Mouse (Mus musculus): Measurements from ENCODE around the gene Csde1. TPM values are rescaled to one million over a fixed set of nuclear protein-coding genes. Genes with fewer than 3 reads are reported as not detected.
A peak's percentile ranks its signal among the peaks of the same experiment; 100 is the strongest.

Csde1 gene
- polyA plus RNA-seq, 1 experiment = 42.5 TPM

GRCm38 (mm10) chr3:103100735-103101134 lies 80.5 kb downstream of the Csde1 start:
- Histone ChIP-seq H3K27ac (ENCODE audit: insufficient read depth, low read depth, low read length) (no peak overlapping the region), H3K4me3 (ENCODE audit: insufficient read depth, low read depth, low read length) (no peak overlapping the region), H3K4me1 (ENCODE audit: control insufficient read depth, insufficient read depth, low read length) (no peaks in the 10 kb centered on the region), H3K27me3 (replicated peaks; ENCODE audit: control insufficient read depth, insufficient read depth, low read length) (no peaks in the 10 kb centered on the region), H3K36me3 (ENCODE audit: control insufficient read depth, insufficient read depth, low read length) (no peaks in the 10 kb centered on the region)
- WGBS = 57% methylated on average over 2 of the region's 2 CpGs
- DNase-seq = no peak
- TF ChIP-seq POLR2A (IDR thresholded peaks at IDR 0.05; ENCODE audit: low read depth, low read length) (no peak), CTCF (conservative IDR thresholded peaks at IDR 0.05; ENCODE audit: insufficient read depth, insufficient read length, low read depth, low read length) (no peak)

- no peaks in the 10 kb centered on the region for H3K36me3 ChIP-seq (ENCODE audit: control insufficient read depth, insufficient read depth, low read length)
- no peaks in the 10 kb centered on the region for H3K27me3 ChIP-seq (replicated peaks; ENCODE audit: control insufficient read depth, insufficient read depth, low read length)
- H3K27ac ChIP-seq (ENCODE audit: insufficient read depth, low read depth, low read length) = no peak overlapping the region
- 49% methylated on average over 5 of the region's 5 CpGs for WGBS
- H3K4me3 ChIP-seq (ENCODE audit: insufficient read depth, low read depth, low read length) = no peak overlapping the region
- TF ChIP-seq CTCF (conservative IDR thresholded peaks at IDR 0.05; ENCODE audit: insufficient read depth, insufficient read length, low read depth, low read length) (no peak), POLR2A (IDR thresholded peaks at IDR 0.05; ENCODE audit: low read depth, low read length) (no peak)
- no peak for DNase-seq
- H3K4me1 ChIP-seq (ENCODE audit: control insufficient read depth, insufficient read depth, low read length) = no peaks in the 10 kb centered on the region
Measured at GRCm38 (mm10) chr3:103101194-103101593, 81.0 kb downstream of the Csde1 start.

DNA sequence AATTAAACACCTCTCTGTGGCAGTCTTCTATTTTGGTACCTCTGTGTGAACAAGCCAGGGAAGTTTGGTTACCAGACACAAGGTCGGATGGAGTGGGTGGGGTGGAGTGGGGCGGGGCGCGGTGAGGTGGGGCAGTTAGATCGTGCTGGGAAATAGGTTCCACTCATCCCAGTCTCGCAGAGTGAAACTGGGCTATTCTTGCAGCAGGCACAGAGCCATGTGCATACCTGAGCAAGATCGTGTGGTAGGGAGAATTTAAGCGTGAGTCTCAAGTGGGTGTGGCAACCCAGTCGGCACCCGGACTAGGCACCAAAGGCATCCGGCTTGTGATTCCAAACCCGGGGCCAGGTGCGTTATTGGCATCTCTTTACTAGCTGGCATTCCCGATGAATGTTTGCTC lies 81.7 kb downstream of the Csde1 start:
- H3K27ac ChIP-seq (ENCODE audit: insufficient read depth, low read depth, low read length) = no peak overlapping the region
- H3K4me1 ChIP-seq (ENCODE audit: control insufficient read depth, insufficient read depth, low read length) = no peaks in the 10 kb centered on the region
- no peak for DNase-seq
- H3K36me3 ChIP-seq (ENCODE audit: control insufficient read depth, insufficient read depth, low read length) = no peaks in the 10 kb centered on the region
- H3K27me3 ChIP-seq (replicated peaks; ENCODE audit: control insufficient read depth, insufficient read depth, low read length) = no peaks in the 10 kb centered on the region
- WGBS = under 1% methylated on average over 14 of the region's 14 CpGs
- TF ChIP-seq CTCF (conservative IDR thresholded peaks at IDR 0.05; ENCODE audit: insufficient read depth, insufficient read length, low read depth, low read length) = no peak
- no peak for TF ChIP-seq POLR2A (IDR thresholded peaks at IDR 0.05; ENCODE audit: low read depth, low read length)
- H3K4me3 ChIP-seq (ENCODE audit: insufficient read depth, low read depth, low read length) = peak overlapping the region; percentile 81

- H3K27me3 ChIP-seq (replicated peaks; ENCODE audit: control insufficient read depth, insufficient read depth, low read length) = no peaks in the 10 kb centered on the region
- H3K36me3 ChIP-seq (ENCODE audit: control insufficient read depth, insufficient read depth, low read length) = no peaks in the 10 kb centered on the region
- WGBS = 1% methylated on average over 72 of the region's 72 CpGs
- TF ChIP-seq CTCF (conservative IDR thresholded peaks at IDR 0.05; ENCODE audit: insufficient read depth, insufficient read length, low read depth, low read length) (0 out of 2 replicates have a peak, but pooled peaks have one; percentile 2), POLR2A (IDR thresholded peaks at IDR 0.05; ENCODE audit: low read depth, low read length) (no peak)
- peak; percentile 95 for DNase-seq
- H3K4me3 ChIP-seq (ENCODE audit: insufficient read depth, low read depth, low read length) = peak within 1 kb of the TSS; percentile 81
- no peaks in the 10 kb centered on the region for H3K4me1 ChIP-seq (ENCODE audit: control insufficient read depth, insufficient read depth, low read length)
- H3K27ac ChIP-seq (ENCODE audit: insufficient read depth, low read depth, low read length) = no peak within 1 kb of the TSS
Measured at GRCm38 (mm10) chr3:103102454-103103390, 82.5 kb downstream of the Csde1 start, which contains the start of gene Dennd2c. Dennd2c (plus strand) TSS chr3:103102604.

Other genes with a start within 250 kb of the Csde1 start
- gene Tshb, start 237.7 kb upstream of the Csde1 start, polyA plus RNA-seq (2012; rRNA removed) = not detected in 2 replicates
- gene Sycp1, start 84.3 kb upstream of the Csde1 start, polyA plus RNA-seq (2012; rRNA removed) = not detected in 2 replicates
- gene Nr1h5, start 56.3 kb upstream of the Csde1 start, polyA plus RNA-seq (2012; rRNA removed) = 0.03 TPM in 1 of 2 replicates, not detected in the other
- gene Sike1, start 24.7 kb upstream of the Csde1 start, polyA plus RNA-seq (2012; rRNA removed) = 16.3 and 20.0 TPM in 2 replicates
- gene Nras, start 37.9 kb downstream of the Csde1 start, polyA plus RNA-seq (2012; rRNA removed) = 13.3 and 17.2 TPM in 2 replicates
- 0.04 and 5.1 TPM in 2 replicates for gene Ampd1, start 53.6 kb downstream of the Csde1 start, polyA plus RNA-seq (2012; rRNA removed)
- 0.62 and 0.67 TPM in 2 replicates for gene Dennd2c, start 82.2 kb downstream of the Csde1 start, polyA plus RNA-seq (2012; rRNA removed)
- gene Bcas2, start 151.2 kb downstream of the Csde1 start, polyA plus RNA-seq (2012; rRNA removed) = 24.0 and 27.7 TPM in 2 replicates

All from kidney, adult 2 months (tissue).